ENCODE assay signal across 13 mouse cellular contexts in genomic region chr1:91144813-91145212, GRCm38 (mm10). TPM values are rescaled to one million over a fixed set of nuclear protein-coding genes. Genes with fewer than 3 reads are reported as not detected.
DNase-seq lines count a peak whose midpoint lies in the region; ATAC-seq and TF ChIP-seq lines count a peak whose summit lies in the region.
"Had no signal": no experiment of that assay in that cellular context is flagged by ENCODE, and none has a peak within 500 bp of the region (broad histone marks: within the 10 kb centered on the region; RNA-seq: fewer than 3 reads in every experiment).

Rbm44 (plus strand) TSS chr1:91145089.

- no peak within 1 kb of the TSS for H3K4me2 ChIP-seq in midbrain, embryonic 14.5 days (ENCODE audit: low read length)
- no peak within 1 kb of the TSS for H3K4me2 ChIP-seq in midbrain, postnatal 0 days (ENCODE audit: low read depth, low read length, poor library complexity, severe bottlenecking)
- H3K4me2 ChIP-seq: midbrain, embryonic 13.5 days had no signal

- peak; percentile 3 for DNase-seq in midbrain, embryonic 14.5 days
- no peak for DNase-seq in midbrain, postnatal 0 days (ENCODE audit: low spot score)
- no peak for DNase-seq in left cerebral cortex, postnatal 10 days (ENCODE audit: extremely low spot score in 1 of 2, low spot score in 2 of 2)
- no peak for DNase-seq in layer of hippocampus, adult 11-12 months (ENCODE audit: low spot score)
- no peak for DNase-seq in cerebellum, postnatal 14 days
- DNase-seq: cerebellum, postnatal 10 days had no signal

- H3K9ac ChIP-seq in midbrain, embryonic 14.5 days (replicated peaks; ENCODE audit: low read length), result no peak within 1 kb of the TSS
- no peak within 1 kb of the TSS for H3K9ac ChIP-seq in midbrain, postnatal 0 days (replicated peaks; ENCODE audit: low read length, poor library complexity, severe bottlenecking)
- H3K9ac ChIP-seq: midbrain, embryonic 13.5 days had no signal

- no peak within 1 kb of the TSS for H3K27ac ChIP-seq in midbrain, embryonic 14.5 days (replicated peaks; ENCODE audit: low read depth, low read length)
- H3K27ac ChIP-seq in midbrain, postnatal 0 days (ENCODE audit: low read depth, low read length), result no peak within 1 kb of the TSS
- H3K27ac ChIP-seq: left cerebral cortex, adult 2 months; midbrain, embryonic 13.5 days had no signal

- WGBS in midbrain, embryonic 14.5 days, result 69% methylated on average over 20 of the region's 20 CpGs
- 72% methylated on average over 20 of the region's 20 CpGs for WGBS in midbrain, postnatal 0 days

- ATAC-seq in midbrain, embryonic 14.5 days (ENCODE audit: low FRiP score, low TSS enrichment), result no peak
- ATAC-seq in midbrain, postnatal 0 days (ENCODE audit: low FRiP score), result no peak
- ATAC-seq in activated CD4-positive, CD25-positive, alpha-beta regulatory T cell, adult 4 months, result peak; percentile 71
- peak; percentile 72 for ATAC-seq in granulocyte monocyte progenitor cell, adult 5-6 weeks (replicated peaks; ENCODE audit: poor library complexity, severe bottlenecking)
- 0 out of 2 replicates have a peak, but pooled peaks have one; percentile 33 for ATAC-seq in neutrophil, adult 5-6 weeks (ENCODE audit: extremely low read depth, insufficient number of reproducible peaks, low FRiP score, poor library complexity, severe bottlenecking)
- ATAC-seq: forebrain, embryonic 14.5 days; intestine, embryonic 16.5 days; midbrain, embryonic 13.5 days had no signal

- no peaks in the 10 kb centered on the region for H3K36me3 ChIP-seq in midbrain, embryonic 14.5 days (ENCODE audit: control insufficient read depth, insufficient read depth, low read length)
- H3K36me3 ChIP-seq in midbrain, postnatal 0 days (ENCODE audit: insufficient read depth, low read length), result no peaks in the 10 kb centered on the region
- H3K36me3 ChIP-seq: midbrain, embryonic 13.5 days had no signal

- TF ChIP-seq CTCF in midbrain, postnatal 0 days (IDR thresholded peaks at IDR 0.05), result no peak

- no peaks in the 10 kb centered on the region for H3K9me3 ChIP-seq in midbrain, embryonic 14.5 days (ENCODE audit: control insufficient read depth, low read length)
- H3K9me3 ChIP-seq in midbrain, postnatal 0 days (ENCODE audit: low read length), result no peaks in the 10 kb centered on the region
- H3K9me3 ChIP-seq: midbrain, embryonic 13.5 days had no signal

- H3K4me1 ChIP-seq in midbrain, embryonic 14.5 days (ENCODE audit: control insufficient read depth, insufficient read depth, low read length), result no peaks in the 10 kb centered on the region
- no peaks in the 10 kb centered on the region for H3K4me1 ChIP-seq in midbrain, postnatal 0 days (ENCODE audit: insufficient read depth, low read length)
- H3K4me1 ChIP-seq: midbrain, embryonic 13.5 days had no signal

- intact Hi-C loops in left cerebral cortex, postnatal 10 days (cut with DNase I), result no loop called here

- H3K4me3 ChIP-seq in midbrain, embryonic 14.5 days (replicated peaks; ENCODE audit: low read depth, low read length), result no peak within 1 kb of the TSS
- no peak within 1 kb of the TSS for H3K4me3 ChIP-seq in midbrain, postnatal 0 days (ENCODE audit: low read depth, low read length)
- H3K4me3 ChIP-seq: left cerebral cortex, adult 2 months; midbrain, embryonic 13.5 days had no signal

- H3K27me3 ChIP-seq in midbrain, embryonic 14.5 days (ENCODE audit: control insufficient read depth, insufficient read depth, low read length), result no peaks in the 10 kb centered on the region
- no peaks in the 10 kb centered on the region for H3K27me3 ChIP-seq in midbrain, postnatal 0 days (ENCODE audit: insufficient read depth, low read length)
- H3K27me3 ChIP-seq: midbrain, embryonic 13.5 days had no signal

RNA-seq across cellular contexts. Expression of gene Rbm44, which starts in this region (rescaled TPM):
- polyA plus RNA-seq in midbrain, embryonic 14.5 days (2014; fragmentation: Nextera tagmentation; extraction: Ambion mirVana), result 0.57 TPM in 1 of 2 replicates, not detected in the other
- total RNA-seq in midbrain, postnatal 0 days (2014; rRNA removed), result 0.19 TPM in 1 of 2 replicates, not detected in the other
- polyA plus RNA-seq in midbrain, postnatal 0 days (2015; fragmentation: Nextera tagmentation; extraction: Ambion mirVana), result 0.11 and 0.48 TPM in 2 replicates
- polyA plus RNA-seq in activated CD4-positive, CD25-positive, alpha-beta regulatory T cell, adult 4 months (2017; shearing (Covaris generic)), result 1 to 10 TPM; 1.7 TPM
- 1.1 and 9.6 TPM in 2 replicates for total RNA-seq in granulocyte monocyte progenitor cell, adult 5-6 weeks (2014; fragmentation: Nextera tagmentation)
- total RNA-seq in granulocyte monocyte progenitor cell, adult 5-6 weeks (2017), result 5.2 and 7.8 TPM in 2 replicates
- total RNA-seq in neutrophil, adult 5-6 weeks (2017), result 1.5 TPM in 1 of 2 replicates, not detected in the other
- total RNA-seq in left cerebral cortex, postnatal 10 days (2021), result under 1 TPM; 0.24 to 0.36 TPM
- total RNA-seq: left cerebral cortex, adult 2 months had no signal

Comparison
In these comparisons a context has a peak if more than half of its experiments do, and no peak if none do; other contexts are left out.
1. Peak in DNase-seq in midbrain, embryonic 14.5 days; RNA of the gene not detected or under 1 TPM.
2. ATAC-seq: peak in activated CD4-positive, CD25-positive, alpha-beta regulatory T cell, adult 4 months (single experiment), granulocyte monocyte progenitor cell, adult 5-6 weeks (single experiment) and neutrophil, adult 5-6 weeks (single experiment); none in midbrain, embryonic 14.5 days (single experiment) and midbrain, postnatal 0 days (single experiment).